Mouse (Mus musculus) erythroblast, embryonic 14.5 days (primary cell): ENCODE measurements around the gene Pogk.

Experiments used
- GATA1 ChIP-seq: IDR thresholded peaks from 2 replicates; pipeline ENCODE4 v1.6.1; 2012; ENCODE audit warnings: low read length, inconsistent platforms, mixed read lengths
- TAL1 ChIP-seq: IDR thresholded peaks from 3 replicates; pipeline ENCODE4 v1.6.1; 2012; ENCODE audit warnings: low read length, inconsistent platforms, mixed read lengths

GRCm38 (mm10) chr1:166441992-166442391 is 32.3 kb upstream of the Pogk start:
- TF ChIP-seq TAL1 (no peak), GATA1 (no peak)
